Mouse (Mus musculus) midbrain, embryonic 11.5 days (tissue): ENCODE measurements around the gene Cobll1. TPM values are rescaled to one million over a fixed set of nuclear protein-coding genes. Genes with fewer than 3 reads are reported as not detected.
"Not testable (repeated sequence)": the region's sequence is repeated elsewhere in the genome, so short reads cannot be mapped to it uniquely, and the experiment has no call there.

Experiments
- ATAC-seq: fragments of 200-750 bp; cut with Nextera tagmentation; 2 replicates; pipeline ENCODE4 v1.8.0; 2017; ENCODE audit warnings: moderate TSS enrichment, moderate library complexity; ENCODE audit not compliant: low FRiP score
- DNase-seq: peaks from one replicate; pipeline ENCODE4 v3.0.0; 2015; ENCODE audit warnings: low spot score; ENCODE audit errors: missing footprints
- H3K27ac ChIP-seq: fragments of 300-500 bp; sonication (generic); 2 replicates; pipeline ENCODE4 v1.5.1; 2014; ENCODE audit warnings: low read depth, low read length
- H3K27me3 ChIP-seq: fragments of 300-500 bp; sonication (generic); 2 replicates; pipeline ENCODE4 v1.6.1; 2014; ENCODE audit warnings: mild to moderate bottlenecking, low read length, moderate library complexity, mixed read lengths; ENCODE audit not compliant: control insufficient read depth, insufficient read depth
- H3K36me3 ChIP-seq: fragments of 300-500 bp; sonication (generic); 2 replicates; pipeline ENCODE4 v1.6.1; 2014; ENCODE audit warnings: mild to moderate bottlenecking, low read length, moderate library complexity, mixed read lengths; ENCODE audit not compliant: control insufficient read depth, insufficient read depth
- H3K4me1 ChIP-seq: fragments of 300-500 bp; sonication (generic); 2 replicates; pipeline ENCODE4 v1.6.1; 2014; ENCODE audit warnings: low read length; ENCODE audit not compliant: control insufficient read depth, insufficient read depth
- H3K4me2 ChIP-seq: fragments of 300-500 bp; sonication (generic); 2 replicates; pipeline ENCODE4 v1.6.1; 2014; ENCODE audit warnings: mild to moderate bottlenecking, moderate library complexity
- H3K4me3 ChIP-seq: fragments of 300-500 bp; sonication (generic); 2 replicates; pipeline ENCODE4 v1.5.1; 2014; ENCODE audit warnings: low read depth, low read length
- H3K9ac ChIP-seq: fragments of 300-500 bp; sonication (generic); 2 replicates; pipeline ENCODE4 v1.6.1; 2014; ENCODE audit warnings: low read length
- H3K9me3 ChIP-seq: fragments of 300-500 bp; sonication (generic); 2 replicates; pipeline ENCODE4 v1.6.1; 2016; ENCODE audit warnings: low read length; ENCODE audit not compliant: control insufficient read depth
- WGBS: fragments of 180-500 bp; shearing (Covaris S2); extraction: QIAGEN DNeasy Blood & Tissue Kit; methylation state at CpG from one replicate; pipeline ENCODE4 v1.1.7; 2014; 5-methylcytosine and 5-hydroxymethylcytosine counted together
- polyA plus RNA-seq: library from polyadenylated mRNA; unstranded; fragments of >200 nt; fragmentation: Nextera tagmentation; extraction: Ambion mirVana; gene quantifications from 2 replicates; pipeline ENCODE4 v1.2.1, GENCODE M21; 2014

Cobll1 gene
- polyA plus RNA-seq, 1 experiment from 2014 or later = 2.0 TPM

GRCm38 (mm10) chr2:65266576-65267299, 27.5 kb upstream of the Cobll1 start:
- Histone ChIP-seq H3K9ac (no peak overlapping the region), H3K4me1 (no peaks in the 10 kb centered on the region), H3K27ac (no peak overlapping the region), H3K27me3 (no peaks in the 10 kb centered on the region), H3K4me3 (no peak overlapping the region), H3K9me3 (no peaks in the 10 kb centered on the region), H3K36me3 (no peaks in the 10 kb centered on the region), H3K4me2 (no peak overlapping the region)
- WGBS = 82% methylated on average over 5 of the region's 5 CpGs
- DNase-seq = no peak
- no peak for ATAC-seq

- Histone ChIP-seq H3K36me3 (no peaks in the 10 kb centered on the region), H3K4me3 (no peak overlapping the region), H3K27ac (no peak overlapping the region), H3K9ac (no peak overlapping the region), H3K27me3 (no peaks in the 10 kb centered on the region), H3K4me2 (no peak overlapping the region), H3K4me1 (no peaks in the 10 kb centered on the region), H3K9me3 (no peaks in the 10 kb centered on the region)
- DNase-seq (no peak), ATAC-seq (no peak)
- 75% methylated on average over 4 of the region's 4 CpGs for WGBS
Observed at GRCm38 (mm10) chr2:65262251-65262650, 23.0 kb upstream of the Cobll1 start.

- not testable (repeated sequence) for H3K27ac ChIP-seq, H3K4me1 ChIP-seq, H3K9me3 ChIP-seq, H3K4me3 ChIP-seq, DNase-seq, H3K27me3 ChIP-seq, H3K9ac ChIP-seq, H3K36me3 ChIP-seq, ATAC-seq, H3K4me2 ChIP-seq
- WGBS = 78% methylated on average over 6 of the region's 6 CpGs
Observed at GRCm38 (mm10) chr2:65260828-65261227, 21.6 kb upstream of the Cobll1 start.

GRCm38 (mm10) chr2:65260400-65260799, 21.2 kb upstream of the Cobll1 start:
- ATAC-seq (no peak), DNase-seq (no peak)
- Histone ChIP-seq H3K9ac (no peak overlapping the region), H3K4me1 (no peaks in the 10 kb centered on the region), H3K27me3 (no peaks in the 10 kb centered on the region), H3K4me3 (no peak overlapping the region), H3K4me2 (no peak overlapping the region), H3K9me3 (no peaks in the 10 kb centered on the region), H3K27ac (no peak overlapping the region), H3K36me3 (no peaks in the 10 kb centered on the region)
- WGBS = 88% methylated on average over 4 of the region's 4 CpGs

GRCm38 (mm10) chr2:65257446-65257845, 18.2 kb upstream of the Cobll1 start:
- H3K4me1 ChIP-seq = no peaks in the 10 kb centered on the region
- no peaks in the 10 kb centered on the region for H3K36me3 ChIP-seq
- no peak overlapping the region for H3K27ac ChIP-seq
- H3K9me3 ChIP-seq = no peaks in the 10 kb centered on the region
- no peak overlapping the region for H3K9ac ChIP-seq
- H3K4me2 ChIP-seq = no peak overlapping the region
- DNase-seq (no peak), ATAC-seq (no peak)
- H3K4me3 ChIP-seq = no peak overlapping the region
- 70% methylated on average over 2 of the region's 2 CpGs for WGBS
- H3K27me3 ChIP-seq = no peaks in the 10 kb centered on the region

GRCm38 (mm10) chr2:65256494-65257254, 17.5 kb upstream of the Cobll1 start:
- Histone ChIP-seq H3K36me3 (no peaks in the 10 kb centered on the region), H3K27ac (no peak overlapping the region), H3K4me3 (no peak overlapping the region), H3K4me1 (no peaks in the 10 kb centered on the region), H3K9ac (no peak overlapping the region), H3K9me3 (no peaks in the 10 kb centered on the region), H3K27me3 (no peaks in the 10 kb centered on the region), H3K4me2 (no peak overlapping the region)
- ATAC-seq (no peak), DNase-seq (no peak)
- WGBS = 75% methylated on average over 6 of the region's 6 CpGs

- no peaks in the 10 kb centered on the region for H3K27me3 ChIP-seq
- no peaks in the 10 kb centered on the region for H3K4me1 ChIP-seq
- no peak overlapping the region for H3K4me2 ChIP-seq
- no peak overlapping the region for H3K4me3 ChIP-seq
- H3K27ac ChIP-seq = no peak overlapping the region
- H3K9ac ChIP-seq = no peak overlapping the region
- ATAC-seq (no peak), DNase-seq (no peak)
- no peaks in the 10 kb centered on the region for H3K36me3 ChIP-seq
- 54% methylated on average over 5 of the region's 5 CpGs for WGBS
- H3K9me3 ChIP-seq = no peaks in the 10 kb centered on the region
Observed at GRCm38 (mm10) chr2:65250589-65251104, 11.4 kb upstream of the Cobll1 start.

- H3K27ac ChIP-seq = no peak overlapping the region
- H3K4me3 ChIP-seq = no peak overlapping the region
- H3K27me3 ChIP-seq = no peaks in the 10 kb centered on the region
- 52% methylated on average over 2 of the region's 2 CpGs for WGBS
- no peak for ATAC-seq
- no peak overlapping the region for H3K9ac ChIP-seq
- H3K36me3 ChIP-seq = no peaks in the 10 kb centered on the region
- DNase-seq = no peak
- H3K4me1 ChIP-seq = no peaks in the 10 kb centered on the region
- H3K9me3 ChIP-seq = no peaks in the 10 kb centered on the region
- no peak overlapping the region for H3K4me2 ChIP-seq
Observed at GRCm38 (mm10) chr2:65249575-65249974, 10.4 kb upstream of the Cobll1 start.

GRCm38 (mm10) chr2:65240173-65240745, 1.1 kb upstream of the Cobll1 start:
- H3K4me1 ChIP-seq = 0 out of 2 replicates have a peak, but pooled peaks cover 2% of the 10 kb centered on the region
- no peak overlapping the region for H3K4me2 ChIP-seq
- H3K27ac ChIP-seq = no peak overlapping the region
- H3K27me3 ChIP-seq = peaks cover 8% of the 10 kb centered on the region; the same call in 1 of the 2 replicates
- WGBS = 83% methylated on average over 5 of the region's 5 CpGs
- DNase-seq (no peak), ATAC-seq (no peak)
- no peak overlapping the region for H3K9ac ChIP-seq
- no peaks in the 10 kb centered on the region for H3K36me3 ChIP-seq
- H3K4me3 ChIP-seq = no peak overlapping the region
- no peaks in the 10 kb centered on the region for H3K9me3 ChIP-seq
